Mouse (Mus musculus) hematopoietic stem cell, adult 5-6 weeks (primary cell): ENCODE results near the gene C2cd3. TPM values are rescaled to one million over a fixed set of nuclear protein-coding genes. Genes with fewer than 3 reads are reported as not detected.
A peak's percentile ranks its signal among the peaks of the same experiment; 100 is the strongest.

Experiments
- ATAC-seq, 2 experiments: fragments of 125-278 bp in 1 of 2; replicated peaks in 1 of 2; 2 replicates each; pipeline ENCODE4 v1.8.0; 2016 to 2017; ENCODE audit warnings: inconsistent platforms in 2 of 2, mild to moderate bottlenecking in 2 of 2, moderate number of reproducible peaks in 2 of 2, low read depth in 1 of 2, moderate TSS enrichment in 1 of 2; ENCODE audit not compliant: low FRiP score in 2 of 2, poor library complexity in 2 of 2, severe bottlenecking in 2 of 2, insufficient read depth in 1 of 2, low TSS enrichment in 1 of 2
- total RNA-seq: library from RNA; stranded (forward); fragments of 172-1452, 232-1000 nt; gene quantifications from 2 replicates; pipeline ENCODE4 v1.2.3, GENCODE M21; 2017

The C2cd3 gene
- total RNA-seq, 1 experiment from 2014 or later, result 36.7 TPM

GRCm38 (mm10) chr7:100501844-100502373 is 129.9 kb downstream of the C2cd3 start:
- ATAC-seq, result no peak

- peak in 1 of 2 experiments; percentile 12; a peak in 2 of 4 replicates for ATAC-seq
These were observed 130.4 kb downstream of the C2cd3 start for GRCm38 (mm10) chr7:100502374-100502922.

GRCm38 (mm10) chr7:100503076-100503475 is 131.0 kb downstream of the C2cd3 start:
- ATAC-seq, result peak; percentile 32 to 57; a peak in 2 of 4 replicates

- ATAC-seq, result no peak
These were observed 132.9 kb downstream of the C2cd3 start for GRCm38 (mm10) chr7:100504740-100505487.

DNA sequence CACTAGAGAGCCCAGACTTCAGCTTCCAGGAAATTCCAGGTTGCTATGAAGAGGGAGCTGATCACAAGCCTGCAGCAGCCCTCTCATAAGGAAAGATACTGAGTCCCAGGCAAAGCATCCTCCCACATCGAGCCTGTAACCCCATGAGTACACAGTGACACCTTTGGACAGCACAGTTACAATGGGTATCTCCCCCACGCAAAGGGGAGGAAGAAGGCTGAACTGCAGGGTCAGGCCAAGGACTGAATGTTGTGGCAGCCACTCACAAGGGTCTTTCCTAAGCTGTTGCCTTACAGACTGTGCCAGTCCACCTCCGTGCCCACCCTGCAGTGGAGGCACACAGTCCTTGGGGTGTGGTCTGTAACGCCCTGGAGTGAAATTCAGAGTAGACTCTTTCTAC is 134.5 kb downstream of the C2cd3 start:
- ATAC-seq, result no peak

DNA sequence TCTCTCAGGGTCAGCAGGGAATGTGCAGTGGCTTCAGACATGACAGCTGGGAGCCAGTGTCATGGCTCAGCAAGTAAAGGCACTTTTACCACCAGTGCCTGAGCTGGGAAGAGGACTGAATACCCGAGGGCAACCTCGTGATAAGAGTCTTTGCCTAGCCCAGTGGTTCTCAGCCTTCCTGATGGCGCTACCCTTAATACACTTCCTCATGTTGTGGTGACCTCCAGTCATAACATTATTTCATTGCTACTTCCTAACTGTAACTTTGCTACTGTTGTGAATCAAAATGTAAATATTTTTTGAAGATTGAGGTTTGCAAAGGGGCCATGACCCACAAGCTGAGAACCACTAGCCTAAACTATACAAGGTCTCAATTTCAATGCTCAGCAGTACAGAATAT is 136.6 kb downstream of the C2cd3 start:
- peak in 1 of 2 experiments; percentile 43; a peak in 1 of 4 replicates for ATAC-seq

DNA sequence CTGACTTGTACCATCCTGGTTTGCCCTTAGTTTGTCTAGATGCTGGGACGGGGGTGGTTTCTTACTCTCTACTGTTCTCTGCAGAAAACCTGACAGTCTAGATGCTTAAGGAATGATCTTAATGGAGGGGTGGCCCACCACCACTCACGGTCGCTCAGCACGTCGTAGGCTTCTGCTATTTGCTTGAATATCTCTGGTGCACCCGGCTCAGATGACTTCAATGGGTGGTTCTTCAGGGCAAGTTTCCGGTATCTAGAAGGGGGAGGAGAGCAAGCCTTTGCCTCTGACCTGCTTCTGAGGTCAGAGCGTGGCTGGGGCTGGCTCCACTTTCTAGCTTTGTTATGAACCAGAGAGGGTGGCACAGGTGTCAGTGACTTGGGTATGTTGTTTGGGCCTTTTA is 139.6 kb downstream of the C2cd3 start:
- ATAC-seq, result no peak

DNA sequence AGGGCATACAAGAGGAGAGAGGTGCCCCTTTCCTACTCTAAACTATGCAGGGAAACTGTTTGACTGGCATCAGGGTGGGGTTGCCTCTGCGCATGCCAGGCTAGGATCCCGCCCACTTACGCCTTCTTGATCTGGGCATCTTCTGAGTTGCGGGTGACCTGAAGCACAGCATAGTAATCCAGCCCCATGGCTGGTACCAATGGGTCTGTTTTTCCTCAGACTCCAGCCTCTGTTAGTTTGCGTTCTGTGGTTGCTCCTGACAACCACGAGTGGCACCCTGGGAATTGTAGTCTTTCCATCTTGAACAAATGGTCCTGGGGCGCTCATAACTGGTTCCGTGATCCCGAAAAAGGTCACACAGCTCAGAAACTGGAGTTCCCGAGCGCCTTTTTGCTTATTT is 142.5 kb downstream of the C2cd3 start, which contains the start of gene Dnajb13:
Gene Dnajb13, minus strand, starts transcription at position 388 of the 400 bp plus-strand sequence.
- no peak for ATAC-seq

Other genes with a start within 250 kb of the C2cd3 start
- 14.0 and 15.7 TPM in 2 replicates for gene Lipt2, start 213.0 kb upstream of the C2cd3 start, total RNA-seq
- 0.55 and 3.7 TPM in 2 replicates for gene Kcne3, start 195.7 kb upstream of the C2cd3 start, total RNA-seq
- gene Pgm2l1, start 144.8 kb upstream of the C2cd3 start, total RNA-seq, result 22.4 and 29.2 TPM in 2 replicates
- gene P4ha3, start 86.7 kb upstream of the C2cd3 start, total RNA-seq, result not detected in 2 replicates
- 65.2 and 70.2 TPM in 2 replicates for gene Ppme1, start 74 bp downstream of the C2cd3 start, total RNA-seq
- gene Ucp3, start 100.8 kb downstream of the C2cd3 start, total RNA-seq, result not detected in 2 replicates
- 97.0 and 115 TPM in 2 replicates for gene Ucp2, start 121.1 kb downstream of the C2cd3 start, total RNA-seq
- gene Dnajb13, start 142.7 kb downstream of the C2cd3 start, total RNA-seq, result 0.25 and 0.38 TPM in 2 replicates
- gene Coa4, start 164.8 kb downstream of the C2cd3 start, total RNA-seq, result 7.8 and 12.1 TPM in 2 replicates
- gene Rab6a, start 235.2 kb downstream of the C2cd3 start, total RNA-seq, result 55.2 and 67.8 TPM in 2 replicates
- gene Mrpl48, start 236.1 kb downstream of the C2cd3 start, total RNA-seq, result 90.1 and 90.3 TPM in 2 replicates